Mouse (Mus musculus) limb, embryonic 11.5 days (tissue): ENCODE measurements around the gene Syt7. TPM values are rescaled to one million over a fixed set of nuclear protein-coding genes. Genes with fewer than 3 reads are reported as not detected.
A peak's percentile ranks its signal among the peaks of the same experiment; 100 is the strongest.

Source experiments
- ATAC-seq: fragments of 200-750 bp; cut with Nextera tagmentation; 2 replicates; pipeline ENCODE4 v1.8.0; 2017; ENCODE audit warnings: low read depth; ENCODE audit not compliant: insufficient number of reproducible peaks, low FRiP score, low TSS enrichment
- DNase-seq: peaks from one replicate; pipeline ENCODE4 v3.0.0-alpha.2; 2015; ENCODE audit warnings: low spot score
- H3K27ac ChIP-seq: fragments of 300-500 bp; sonication (generic); replicated peaks from 2 replicates; pipeline ENCODE4 v1.5.1; 2014; ENCODE audit warnings: low read depth, mild to moderate bottlenecking, low read length
- H3K27me3 ChIP-seq: fragments of 300-500 bp; sonication (generic); 2 replicates; pipeline ENCODE4 v1.6.1; 2014; ENCODE audit warnings: mild to moderate bottlenecking, low read length, mixed read lengths; ENCODE audit not compliant: control insufficient read depth, insufficient read depth
- H3K36me3 ChIP-seq: fragments of 300-500 bp; sonication (generic); 2 replicates; pipeline ENCODE4 v1.6.1; 2014; ENCODE audit warnings: mild to moderate bottlenecking, low read length, moderate library complexity, mixed read lengths; ENCODE audit not compliant: control insufficient read depth, insufficient read depth
- H3K4me1 ChIP-seq: fragments of 300-500 bp; sonication (generic); 2 replicates; pipeline ENCODE4 v1.6.1; 2014; ENCODE audit warnings: low read length, mixed read lengths; ENCODE audit not compliant: control insufficient read depth, insufficient read depth
- H3K4me2 ChIP-seq: fragments of 300-500 bp; sonication (generic); 2 replicates; pipeline ENCODE4 v1.6.1; 2014; ENCODE audit warnings: low read depth, mild to moderate bottlenecking, moderate library complexity; ENCODE audit not compliant: severe bottlenecking
- H3K4me3 ChIP-seq: fragments of 300-500 bp; sonication (generic); 2 replicates; pipeline ENCODE4 v1.5.1; 2014; ENCODE audit warnings: low read depth, low read length
- H3K9ac ChIP-seq: fragments of 300-500 bp; sonication (generic); 2 replicates; pipeline ENCODE4 v1.6.1; 2014; ENCODE audit warnings: mild to moderate bottlenecking, low read length
- H3K9me3 ChIP-seq: fragments of 300-500 bp; sonication (generic); 2 replicates; pipeline ENCODE4 v1.6.1; 2016; ENCODE audit warnings: low read length; ENCODE audit not compliant: control insufficient read depth
- WGBS: fragments of 180-500 bp; shearing (Covaris S2); extraction: QIAGEN DNeasy Blood & Tissue Kit; methylation state at CpG from one replicate; pipeline ENCODE4 v1.1.7; 2014; 5-methylcytosine and 5-hydroxymethylcytosine counted together
- polyA plus RNA-seq: library from polyadenylated mRNA; unstranded; fragments of >200 nt; fragmentation: Nextera tagmentation; extraction: Ambion mirVana; gene quantifications from 2 replicates; pipeline ENCODE4 v1.2.1, GENCODE M21; 2014

Gene Syt7
- polyA plus RNA-seq, 1 experiment from 2014 or later: 0.45 TPM

- H3K4me2 ChIP-seq: no peak overlapping the region
- no peaks in the 10 kb centered on the region for H3K4me1 ChIP-seq
- 77% methylated on average over 7 of the region's 7 CpGs for WGBS
- H3K9ac ChIP-seq: no peak overlapping the region
- no peaks in the 10 kb centered on the region for H3K36me3 ChIP-seq
- ATAC-seq (no peak), DNase-seq (no peak)
- H3K27me3 ChIP-seq: no peaks in the 10 kb centered on the region
- no peak overlapping the region for H3K27ac ChIP-seq
- H3K9me3 ChIP-seq: no peaks in the 10 kb centered on the region
- no peak overlapping the region for H3K4me3 ChIP-seq
Measured at GRCm38 (mm10) chr19:10433225-10433624, 44.3 kb downstream of the Syt7 start.

- DNase-seq (no peak), ATAC-seq (no peak)
- Histone ChIP-seq H3K4me3 (no peak overlapping the region), H3K4me2 (no peak overlapping the region), H3K9ac (no peak overlapping the region), H3K4me1 (no peaks in the 10 kb centered on the region), H3K36me3 (no peaks in the 10 kb centered on the region), H3K27ac (no peak overlapping the region), H3K27me3 (no peaks in the 10 kb centered on the region), H3K9me3 (no peaks in the 10 kb centered on the region)
- 69% methylated on average over 9 of the region's 9 CpGs for WGBS
Measured at GRCm38 (mm10) chr19:10433879-10434540, 45.1 kb downstream of the Syt7 start.

GRCm38 (mm10) chr19:10434927-10435326 lies 46.0 kb downstream of the Syt7 start:
- Histone ChIP-seq H3K4me3 (no peak overlapping the region), H3K27me3 (no peaks in the 10 kb centered on the region)

GRCm38 (mm10) chr19:10435908-10436307 lies 47.0 kb downstream of the Syt7 start:
- DNase-seq: peak; percentile 77
- no peaks in the 10 kb centered on the region for H3K27me3 ChIP-seq
- no peak for ATAC-seq

More at GRCm38 (mm10) chr19:10434927-10435326, 46.0 kb downstream of the Syt7 start:
- DNase-seq: no peak
- Histone ChIP-seq H3K4me1 (no peaks in the 10 kb centered on the region), H3K27ac (no peak overlapping the region), H3K9me3 (no peaks in the 10 kb centered on the region), H3K4me2 (no peak overlapping the region), H3K36me3 (no peaks in the 10 kb centered on the region), H3K9ac (no peak overlapping the region)
- ATAC-seq: no peak
- 68% methylated on average over 6 of the region's 6 CpGs for WGBS

GRCm38 (mm10) chr19:10436726-10437125 lies 47.8 kb downstream of the Syt7 start:
- no peaks in the 10 kb centered on the region for H3K36me3 ChIP-seq
- 55% methylated on average over 1 of the region's 1 CpGs for WGBS
- peak; percentile 35; the same call in 1 of the 2 replicates for ATAC-seq
- H3K4me3 ChIP-seq: no peak overlapping the region
- H3K9me3 ChIP-seq: no peaks in the 10 kb centered on the region
- H3K4me1 ChIP-seq: no peaks in the 10 kb centered on the region
- H3K4me2 ChIP-seq: no peak overlapping the region
- no peaks in the 10 kb centered on the region for H3K27me3 ChIP-seq
- H3K27ac ChIP-seq: no peak overlapping the region
- H3K9ac ChIP-seq: no peak overlapping the region
- no peak for DNase-seq

More at GRCm38 (mm10) chr19:10435908-10436307, 47.0 kb downstream of the Syt7 start:
- Histone ChIP-seq H3K4me3 (no peak overlapping the region), H3K4me2 (no peak overlapping the region), H3K9ac (no peak overlapping the region), H3K27ac (no peak overlapping the region), H3K36me3 (no peaks in the 10 kb centered on the region), H3K4me1 (no peaks in the 10 kb centered on the region), H3K9me3 (no peaks in the 10 kb centered on the region)
- 37% methylated on average over 3 of the region's 3 CpGs for WGBS

- no peak for ATAC-seq
- Histone ChIP-seq H3K4me2 (no peak overlapping the region), H3K9ac (no peak overlapping the region), H3K9me3 (no peaks in the 10 kb centered on the region), H3K27ac (no peak overlapping the region), H3K27me3 (no peaks in the 10 kb centered on the region), H3K36me3 (no peaks in the 10 kb centered on the region), H3K4me1 (no peaks in the 10 kb centered on the region), H3K4me3 (no peak overlapping the region)
- DNase-seq: no peak
- 56% methylated on average over 1 of the region's 1 CpGs for WGBS
Measured at GRCm38 (mm10) chr19:10437521-10437920, 48.6 kb downstream of the Syt7 start.

- ATAC-seq (no peak), DNase-seq (no peak)
- 93% methylated on average over 15 of the region's 15 CpGs for WGBS
- Histone ChIP-seq H3K9ac (no peak overlapping the region), H3K4me3 (no peak overlapping the region), H3K27me3 (no peaks in the 10 kb centered on the region), H3K4me1 (no peaks in the 10 kb centered on the region), H3K9me3 (no peaks in the 10 kb centered on the region), H3K36me3 (no peaks in the 10 kb centered on the region), H3K27ac (no peak overlapping the region), H3K4me2 (no peak overlapping the region)
Measured at GRCm38 (mm10) chr19:10444685-10445369, 55.9 kb downstream of the Syt7 start.

GRCm38 (mm10) chr19:10448275-10448674 lies 59.4 kb downstream of the Syt7 start:
- H3K9me3 ChIP-seq: no peaks in the 10 kb centered on the region
- no peaks in the 10 kb centered on the region for H3K4me1 ChIP-seq
- no peak overlapping the region for H3K27ac ChIP-seq
- H3K4me2 ChIP-seq: no peak overlapping the region
- no peak overlapping the region for H3K9ac ChIP-seq
- no peak overlapping the region for H3K4me3 ChIP-seq
- peaks cover under 1% of the 10 kb centered on the region; the same call in 1 of the 2 replicates for H3K27me3 ChIP-seq
- 90% methylated on average over 7 of the region's 7 CpGs for WGBS
- H3K36me3 ChIP-seq: no peaks in the 10 kb centered on the region
- ATAC-seq: no peak
- no peak for DNase-seq
